Mouse (Mus musculus) stomach, embryonic 16.5 days (tissue): Measurements from ENCODE around the gene Lect2. TPM values are rescaled to one million over a fixed set of nuclear protein-coding genes. Genes with fewer than 3 reads are reported as not detected.

Source experiments
- ATAC-seq: fragments of 200-750 bp; cut with Nextera tagmentation; 2 replicates; pipeline ENCODE4 v1.8.0; 2017; ENCODE audit warnings: moderate number of reproducible peaks, moderate TSS enrichment; ENCODE audit not compliant: insufficient read depth, low FRiP score
- H3K27ac ChIP-seq: fragments of 300-500 bp; sonication (generic); 2 replicates; pipeline ENCODE4 v1.5.1; 2014; ENCODE audit warnings: low read length
- H3K27me3 ChIP-seq: fragments of 300-500 bp; sonication (generic); 2 replicates; pipeline ENCODE4 v1.6.1; 2014; ENCODE audit warnings: low read length, control low read depth, mixed read lengths; ENCODE audit not compliant: control insufficient read depth, insufficient read depth
- H3K36me3 ChIP-seq: fragments of 300-500 bp; sonication (generic); 2 replicates; pipeline ENCODE4 v1.6.1; 2014; ENCODE audit warnings: low read length; ENCODE audit not compliant: control insufficient read depth, insufficient read depth
- H3K4me1 ChIP-seq: fragments of 300-500 bp; sonication (generic); 2 replicates; pipeline ENCODE4 v1.6.1; 2014; ENCODE audit warnings: low read length, control low read depth, mixed read lengths; ENCODE audit not compliant: control insufficient read depth, insufficient read depth
- H3K4me2 ChIP-seq: fragments of 300-500 bp; sonication (generic); 2 replicates; pipeline ENCODE4 v1.6.1; 2014; ENCODE audit warnings: low read depth, low read length, mixed read lengths
- H3K4me3 ChIP-seq: fragments of 300-500 bp; sonication (generic); replicated peaks from 2 replicates; pipeline ENCODE4 v1.5.1; 2014; ENCODE audit warnings: mild to moderate bottlenecking, low read length
- H3K9ac ChIP-seq: fragments of 300-500 bp; sonication (generic); 2 replicates; pipeline ENCODE4 v1.6.1; 2014; ENCODE audit warnings: low read length
- H3K9me3 ChIP-seq: fragments of 300-500 bp; sonication (generic); replicated peaks from 2 replicates; pipeline ENCODE4 v1.6.1; 2016; ENCODE audit warnings: low read length, control low read depth; ENCODE audit not compliant: control insufficient read depth
- WGBS: fragments of 180-500 bp; shearing (Covaris S2); extraction: QIAGEN DNeasy Blood & Tissue Kit; methylation state at CpG from one replicate; pipeline ENCODE4 v1.1.7; 2014; 5-methylcytosine and 5-hydroxymethylcytosine counted together
- polyA plus RNA-seq: library from polyadenylated mRNA; unstranded; fragments of >200 nt; fragmentation: Nextera tagmentation; extraction: Ambion mirVana; gene quantifications from 2 replicates; pipeline ENCODE4 v1.2.1, GENCODE M21; 2015

Lect2 gene
- polyA plus RNA-seq, 1 experiment from 2014 or later = 5.8 TPM

DNA sequence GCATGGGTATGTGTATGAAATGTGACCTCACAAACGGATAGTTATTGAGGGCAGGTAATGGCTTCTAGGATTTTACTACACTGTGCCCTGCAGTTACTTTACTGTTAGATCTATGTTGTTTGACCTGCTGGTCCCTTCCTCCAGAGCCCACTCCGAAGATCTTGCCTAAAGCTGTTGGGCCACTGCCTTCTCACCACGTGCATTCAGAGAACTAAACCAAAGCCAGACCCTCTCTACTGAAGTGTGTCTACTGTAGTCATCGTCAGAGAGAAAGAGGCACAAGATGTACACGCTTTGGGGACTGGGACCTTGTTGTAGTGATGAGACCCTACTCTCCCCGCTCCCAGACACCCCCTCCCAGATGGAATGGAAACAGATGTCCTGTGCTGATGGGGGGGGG, 3.4 kb upstream of the Lect2 start:
- WGBS = 74% methylated on average over 6 of the region's 6 CpGs
- Histone ChIP-seq H3K4me1 (no peaks in the 10 kb centered on the region), H3K4me3 (no peak overlapping the region), H3K4me2 (no peak overlapping the region), H3K9me3 (no peaks in the 10 kb centered on the region), H3K27ac (no peak overlapping the region), H3K36me3 (no peaks in the 10 kb centered on the region), H3K27me3 (no peaks in the 10 kb centered on the region), H3K9ac (no peak overlapping the region)
- no peak for ATAC-seq

DNA sequence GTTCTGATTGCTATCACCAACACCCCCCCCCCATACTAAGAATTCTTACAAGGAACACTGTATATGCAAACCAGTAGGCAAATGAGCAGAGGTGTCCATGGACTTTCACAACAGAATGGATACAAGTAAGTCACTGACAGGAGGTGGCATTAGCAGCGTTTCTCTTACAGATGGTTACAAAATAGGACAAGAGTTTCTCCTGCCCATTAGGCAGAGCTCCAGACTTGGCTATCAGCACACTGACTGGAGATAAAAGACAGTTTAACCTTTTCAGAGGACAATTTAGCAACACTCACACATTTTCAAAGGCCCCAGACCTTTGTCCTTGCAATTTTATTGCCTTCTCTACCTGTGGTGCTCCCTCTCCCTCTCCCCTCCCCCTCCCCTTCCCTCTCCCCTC, 2.3 kb upstream of the Lect2 start:
- no peaks in the 10 kb centered on the region for H3K9me3 ChIP-seq
- H3K9ac ChIP-seq = no peak overlapping the region
- no peak for ATAC-seq
- no peaks in the 10 kb centered on the region for H3K36me3 ChIP-seq
- no peaks in the 10 kb centered on the region for H3K27me3 ChIP-seq
- no peaks in the 10 kb centered on the region for H3K4me1 ChIP-seq
- H3K4me2 ChIP-seq = no peak overlapping the region
- no peak overlapping the region for H3K4me3 ChIP-seq
- H3K27ac ChIP-seq = no peak overlapping the region
- WGBS = 18% methylated on average over 1 of the region's 1 CpGs

DNA sequence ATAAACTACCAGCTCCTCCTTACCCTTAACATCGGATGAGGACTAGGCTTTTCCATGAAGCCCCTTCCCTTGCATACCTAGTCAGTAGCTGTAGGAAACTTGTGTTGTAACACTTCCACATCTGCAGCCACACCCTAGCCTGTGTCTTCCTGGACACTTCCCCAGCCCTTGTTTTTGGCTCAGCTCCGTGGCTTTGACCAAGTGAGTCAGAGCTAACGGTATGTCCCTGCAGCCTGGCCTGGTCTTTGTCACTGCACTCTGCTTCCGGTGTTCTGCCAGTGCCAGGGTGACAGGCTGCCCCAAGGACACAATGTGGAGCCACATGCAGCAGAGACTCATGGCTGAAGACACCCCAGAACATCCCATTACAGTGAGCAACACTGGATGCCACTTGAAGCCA, 1.1 kb upstream of the Lect2 start:
- Histone ChIP-seq H3K4me3 (no peak overlapping the region), H3K36me3 (no peaks in the 10 kb centered on the region), H3K27ac (no peak overlapping the region), H3K4me2 (no peak overlapping the region), H3K9ac (no peak overlapping the region), H3K27me3 (no peaks in the 10 kb centered on the region), H3K4me1 (no peaks in the 10 kb centered on the region), H3K9me3 (no peaks in the 10 kb centered on the region)
- 42% methylated on average over 4 of the region's 4 CpGs for WGBS
- no peak for ATAC-seq

DNA sequence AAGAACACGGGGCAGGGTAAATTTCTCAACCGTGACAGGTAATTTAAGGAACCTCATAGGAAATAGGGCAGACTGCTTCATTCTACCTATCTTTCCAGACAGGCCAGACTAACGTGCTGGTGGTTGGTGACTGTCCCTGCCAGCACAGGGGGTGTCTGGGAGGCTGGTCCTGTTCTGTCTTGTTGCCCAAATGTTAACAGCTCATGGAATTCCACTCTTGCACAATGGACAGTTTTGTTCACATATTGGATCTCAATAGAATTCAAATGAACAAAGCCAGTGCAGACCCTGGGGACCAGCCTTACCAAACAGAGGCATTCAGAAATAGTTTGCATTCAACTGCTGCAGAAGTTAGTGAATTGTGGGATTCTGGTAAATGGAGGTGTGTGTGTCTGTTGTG, 3.3 kb downstream of the Lect2 start:
- no peaks in the 10 kb centered on the region for H3K9me3 ChIP-seq
- no peak for ATAC-seq
- H3K4me3 ChIP-seq = no peak overlapping the region
- no peaks in the 10 kb centered on the region for H3K36me3 ChIP-seq
- no peak overlapping the region for H3K27ac ChIP-seq
- WGBS = 61% methylated on average over 3 of the region's 3 CpGs
- H3K9ac ChIP-seq = no peak overlapping the region
- no peaks in the 10 kb centered on the region for H3K4me1 ChIP-seq
- H3K4me2 ChIP-seq = no peak overlapping the region
- H3K27me3 ChIP-seq = no peaks in the 10 kb centered on the region

DNA sequence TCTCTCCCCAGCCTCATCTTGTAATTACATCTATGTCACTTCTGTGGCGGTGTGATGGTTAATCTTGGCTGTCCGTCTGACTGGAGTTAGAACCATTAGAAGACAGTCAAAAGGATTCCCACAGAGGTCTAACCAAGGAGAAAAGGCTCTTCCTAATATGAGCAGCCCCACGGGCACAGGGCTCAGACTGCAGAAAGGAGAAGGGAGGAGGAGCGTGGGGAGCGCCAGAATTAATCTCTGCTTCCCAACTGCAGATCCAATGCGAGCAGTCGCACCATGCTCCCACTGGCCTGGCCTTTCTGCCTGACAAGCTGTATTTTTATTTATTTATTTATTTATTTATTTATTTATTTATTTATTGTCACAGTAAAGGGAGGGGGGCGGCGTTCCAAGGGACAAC, 4.5 kb downstream of the Lect2 start:
- H3K4me2 ChIP-seq = no peak overlapping the region
- H3K27me3 ChIP-seq = no peaks in the 10 kb centered on the region
- no peak overlapping the region for H3K9ac ChIP-seq
- 79% methylated on average over 9 of the region's 9 CpGs for WGBS
- H3K4me1 ChIP-seq = no peaks in the 10 kb centered on the region
- no peaks in the 10 kb centered on the region for H3K36me3 ChIP-seq
- H3K4me3 ChIP-seq = no peak overlapping the region
- no peak overlapping the region for H3K27ac ChIP-seq
- no peak for ATAC-seq
- H3K9me3 ChIP-seq = no peaks in the 10 kb centered on the region

DNA sequence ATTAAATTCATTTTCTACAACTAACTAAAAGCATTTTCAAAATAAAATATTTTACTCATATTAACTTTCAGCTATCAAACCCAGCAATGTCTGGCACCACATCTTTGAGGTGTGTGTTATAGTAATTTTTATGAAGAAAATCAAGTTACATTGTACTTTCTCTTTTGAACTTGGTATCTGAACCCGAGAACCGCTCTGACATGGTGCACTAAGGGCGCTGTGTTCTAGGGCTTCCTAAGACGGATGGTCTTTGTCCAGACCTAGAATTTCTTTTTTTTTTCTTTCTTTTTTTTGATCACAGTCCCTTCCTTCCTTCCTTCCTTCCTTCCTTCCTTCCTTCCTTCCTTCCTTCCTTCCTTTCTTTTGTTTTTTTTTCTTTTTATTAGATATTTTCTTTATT, 8.5 kb downstream of the Lect2 start:
- H3K9me3 ChIP-seq = no peaks in the 10 kb centered on the region
- H3K9ac ChIP-seq = no peak overlapping the region
- no peak overlapping the region for H3K4me3 ChIP-seq
- no peaks in the 10 kb centered on the region for H3K36me3 ChIP-seq
- no peak overlapping the region for H3K27ac ChIP-seq
- no peaks in the 10 kb centered on the region for H3K4me1 ChIP-seq
- ATAC-seq = no peak
- 90% methylated on average over 4 of the region's 4 CpGs for WGBS
- no peak overlapping the region for H3K4me2 ChIP-seq
- H3K27me3 ChIP-seq = no peaks in the 10 kb centered on the region

DNA sequence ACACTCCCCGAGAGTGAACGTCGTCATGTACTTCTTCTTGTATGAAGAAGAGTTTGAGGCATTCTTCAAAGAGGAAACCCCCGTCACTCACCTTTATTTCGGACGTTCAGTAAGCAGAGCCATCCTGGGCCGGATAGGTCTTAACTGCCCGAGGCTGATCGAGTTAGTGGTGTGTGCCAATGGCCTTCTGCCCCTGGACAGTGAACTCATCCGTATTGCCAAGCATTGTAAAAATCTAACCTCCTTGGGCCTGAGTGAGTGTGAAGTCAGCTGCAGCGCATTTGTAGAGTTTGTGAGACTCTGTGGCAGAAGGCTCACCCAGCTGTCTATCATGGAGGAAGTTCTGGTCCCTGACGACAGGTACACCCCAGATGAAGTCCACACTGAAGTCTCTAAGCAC, 11.3 kb downstream of the Lect2 start:
- no peaks in the 10 kb centered on the region for H3K27me3 ChIP-seq
- H3K9ac ChIP-seq = no peak overlapping the region
- WGBS = 86% methylated on average over 12 of the region's 12 CpGs
- ATAC-seq = no peak
- H3K36me3 ChIP-seq = no peaks in the 10 kb centered on the region
- no peaks in the 10 kb centered on the region for H3K9me3 ChIP-seq
- H3K4me1 ChIP-seq = no peaks in the 10 kb centered on the region
- H3K27ac ChIP-seq = no peak overlapping the region
- H3K4me3 ChIP-seq = no peak overlapping the region
- no peak overlapping the region for H3K4me2 ChIP-seq

DNA sequence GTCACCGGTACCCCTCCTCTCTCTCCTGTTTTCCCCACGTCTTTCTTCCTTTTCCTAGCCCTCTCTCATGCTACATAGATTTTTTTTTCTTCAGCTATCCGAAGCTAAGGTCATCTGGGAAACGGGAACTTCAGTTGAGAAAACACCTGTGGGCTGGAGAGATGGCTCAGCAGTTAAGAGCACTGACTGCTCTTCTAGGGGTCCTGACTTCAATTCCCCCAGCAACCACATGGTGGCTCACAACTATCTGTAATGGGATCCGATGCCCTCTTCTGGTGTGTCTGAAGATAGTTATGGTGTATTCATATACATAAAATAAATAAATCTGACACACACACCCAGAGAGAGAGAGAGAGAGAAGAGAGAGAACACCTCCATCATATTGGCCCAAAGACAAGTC, 12.7 kb downstream of the Lect2 start:
- no peak overlapping the region for H3K4me3 ChIP-seq
- no peaks in the 10 kb centered on the region for H3K9me3 ChIP-seq
- H3K4me1 ChIP-seq = no peaks in the 10 kb centered on the region
- 67% methylated on average over 5 of the region's 5 CpGs for WGBS
- H3K27me3 ChIP-seq = no peaks in the 10 kb centered on the region
- no peak overlapping the region for H3K27ac ChIP-seq
- no peak for ATAC-seq
- no peaks in the 10 kb centered on the region for H3K36me3 ChIP-seq
- H3K4me2 ChIP-seq = no peak overlapping the region
- no peak overlapping the region for H3K9ac ChIP-seq

DNA sequence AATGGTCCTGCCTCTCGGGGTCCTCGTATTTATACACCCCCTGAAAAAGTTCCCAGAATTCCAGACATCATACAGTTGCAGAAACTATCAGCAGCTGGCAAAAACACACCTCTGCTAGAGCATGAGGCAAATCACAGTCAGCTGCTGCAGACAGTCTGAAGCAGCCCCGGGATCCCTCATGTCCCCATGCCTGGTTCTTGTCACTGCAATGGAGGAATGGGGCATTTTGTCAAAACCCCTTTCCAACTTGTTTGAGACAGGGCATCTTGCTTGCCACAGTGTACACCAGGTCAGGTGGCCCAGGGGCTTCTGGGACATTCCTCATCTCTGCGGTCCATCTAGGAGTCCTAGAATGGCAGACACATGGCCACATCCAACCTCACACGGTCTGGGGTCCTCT, 13.4 kb downstream of the Lect2 start:
- ATAC-seq = no peak
- WGBS = 84% methylated on average over 5 of the region's 5 CpGs

DNA sequence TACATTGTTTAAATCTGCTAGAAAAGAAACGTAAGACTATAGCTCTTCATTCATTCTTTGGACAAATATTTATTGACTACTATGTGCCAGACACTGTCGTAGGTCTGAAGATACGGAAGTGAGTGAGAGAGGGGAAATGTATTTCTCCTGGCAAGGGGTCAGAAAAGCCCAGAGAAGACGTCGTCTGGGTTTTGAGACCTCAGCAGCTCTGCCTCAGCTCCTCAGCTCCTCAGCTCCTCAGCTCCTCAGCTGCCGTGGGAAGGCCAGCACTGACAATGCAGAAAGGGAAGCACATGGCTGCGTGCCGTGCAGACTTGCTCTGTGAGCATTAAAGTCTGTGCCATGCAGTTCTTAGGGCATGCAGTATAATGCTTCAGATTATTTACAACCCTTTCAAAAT, 18.6 kb downstream of the Lect2 start:
- Histone ChIP-seq H3K4me2 (no peak overlapping the region), H3K27ac (no peak overlapping the region), H3K4me1 (no peaks in the 10 kb centered on the region), H3K36me3 (no peaks in the 10 kb centered on the region), H3K27me3 (no peaks in the 10 kb centered on the region), H3K9ac (no peak overlapping the region), H3K4me3 (no peak overlapping the region), H3K9me3 (no peaks in the 10 kb centered on the region)
- ATAC-seq = no peak
- WGBS = 44% methylated on average over 8 of the region's 8 CpGs

More for the DNA sequence above, 13.4 kb downstream of the Lect2 start:
- Histone ChIP-seq H3K27me3 (no peaks in the 10 kb centered on the region), H3K4me3 (no peak overlapping the region), H3K9ac (no peak overlapping the region), H3K27ac (no peak overlapping the region), H3K9me3 (no peaks in the 10 kb centered on the region), H3K4me1 (no peaks in the 10 kb centered on the region), H3K36me3 (no peaks in the 10 kb centered on the region), H3K4me2 (no peak overlapping the region)
